Mouse (Mus musculus) erythroblast, adult 5-6 weeks (primary cell): ENCODE data around the gene Pde2a. TPM values are rescaled to one million over a fixed set of nuclear protein-coding genes. Genes with fewer than 3 reads are reported as not detected.

Experiments
- ATAC-seq: replicated peaks from 2 replicates; pipeline ENCODE4 v1.8.0; 2016; ENCODE audit warnings: moderate number of reproducible peaks, mild to moderate bottlenecking, moderate TSS enrichment, inconsistent platforms; ENCODE audit not compliant: poor library complexity, low FRiP score, severe bottlenecking
- total RNA-seq, 2 experiments: library from RNA; stranded (forward) in 1 of 2; stranded (reverse) in 1 of 2; fragments of 150-400 nt in 1 of 2; fragments of 200-764, 138-1000 nt in 1 of 2; gene quantifications; 2 replicates each; pipeline versions ENCODE4 v1.2.3 to v1.2.4; 2015 to 2017; ENCODE audit warnings: low replicate concordance in 2 of 2

The Pde2a gene
- total RNA-seq, 2 experiments from 2014 or later, result 16.4 to 17.5 TPM

DNA sequence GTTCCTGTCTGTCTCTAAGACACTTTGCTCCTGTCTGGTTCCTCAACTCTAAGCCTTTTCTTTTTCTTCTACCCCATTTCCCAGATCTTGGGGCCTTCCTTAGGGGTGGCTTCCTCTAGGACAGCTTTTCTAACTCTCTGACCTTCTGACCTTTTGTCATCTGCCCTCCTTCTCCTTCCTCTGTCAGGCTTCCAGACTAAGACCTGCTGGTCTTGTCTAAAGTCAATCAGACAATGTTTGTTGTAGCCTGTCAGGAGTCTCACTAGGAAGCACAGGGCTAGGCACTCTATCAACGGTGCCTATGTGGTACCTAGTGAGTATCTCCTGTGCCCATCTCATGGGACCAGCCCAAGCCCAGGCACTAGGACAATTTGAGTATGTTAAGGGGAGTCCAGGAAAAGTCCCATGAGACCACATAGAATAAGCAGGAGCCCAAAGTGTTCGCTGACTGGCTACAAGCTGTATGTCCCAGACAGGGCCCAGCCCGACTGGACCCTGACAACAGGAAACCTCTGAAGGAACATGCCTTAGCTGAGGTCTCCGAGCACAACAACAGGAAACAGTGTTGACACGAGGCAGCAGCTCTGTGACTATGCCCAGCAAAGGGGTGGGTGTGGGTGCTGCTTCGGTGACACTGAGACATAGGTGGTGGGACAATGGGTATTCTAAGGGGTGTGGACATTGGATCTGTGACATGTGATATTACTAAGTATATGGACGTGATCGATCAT, 44.5 kb downstream of the Pde2a start:
- no peak for ATAC-seq

DNA sequence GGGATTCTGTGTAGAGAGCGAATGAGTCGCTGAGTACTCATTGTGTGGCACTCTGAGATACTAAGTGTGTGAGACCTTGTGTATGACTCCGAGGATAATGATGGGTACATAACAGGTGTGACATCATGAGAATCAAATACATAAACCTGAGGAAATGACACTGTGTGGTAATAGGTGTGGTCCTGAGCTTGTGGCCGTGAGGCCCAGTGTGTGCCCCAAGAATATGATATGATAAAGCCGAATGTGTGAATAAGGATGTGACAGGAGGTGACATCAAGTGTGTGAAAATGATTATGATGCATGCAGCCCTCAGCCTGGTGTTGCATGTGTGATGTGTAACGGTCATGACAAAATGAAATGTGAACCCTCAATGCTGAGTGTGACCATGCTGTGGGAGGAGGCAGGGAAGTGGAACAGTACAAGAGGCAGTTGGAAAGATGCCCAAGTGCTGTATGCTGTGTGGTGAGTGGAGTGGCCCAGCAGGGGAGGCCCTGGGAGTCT, 45.1 kb downstream of the Pde2a start:
- no peak for ATAC-seq

- ATAC-seq, result no peak
These were observed 49.9 kb downstream of the Pde2a start for GRCm38 (mm10) chr7:101471423-101471822.

- ATAC-seq, result no peak
These were observed 50.5 kb downstream of the Pde2a start for GRCm38 (mm10) chr7:101471968-101472480.

DNA sequence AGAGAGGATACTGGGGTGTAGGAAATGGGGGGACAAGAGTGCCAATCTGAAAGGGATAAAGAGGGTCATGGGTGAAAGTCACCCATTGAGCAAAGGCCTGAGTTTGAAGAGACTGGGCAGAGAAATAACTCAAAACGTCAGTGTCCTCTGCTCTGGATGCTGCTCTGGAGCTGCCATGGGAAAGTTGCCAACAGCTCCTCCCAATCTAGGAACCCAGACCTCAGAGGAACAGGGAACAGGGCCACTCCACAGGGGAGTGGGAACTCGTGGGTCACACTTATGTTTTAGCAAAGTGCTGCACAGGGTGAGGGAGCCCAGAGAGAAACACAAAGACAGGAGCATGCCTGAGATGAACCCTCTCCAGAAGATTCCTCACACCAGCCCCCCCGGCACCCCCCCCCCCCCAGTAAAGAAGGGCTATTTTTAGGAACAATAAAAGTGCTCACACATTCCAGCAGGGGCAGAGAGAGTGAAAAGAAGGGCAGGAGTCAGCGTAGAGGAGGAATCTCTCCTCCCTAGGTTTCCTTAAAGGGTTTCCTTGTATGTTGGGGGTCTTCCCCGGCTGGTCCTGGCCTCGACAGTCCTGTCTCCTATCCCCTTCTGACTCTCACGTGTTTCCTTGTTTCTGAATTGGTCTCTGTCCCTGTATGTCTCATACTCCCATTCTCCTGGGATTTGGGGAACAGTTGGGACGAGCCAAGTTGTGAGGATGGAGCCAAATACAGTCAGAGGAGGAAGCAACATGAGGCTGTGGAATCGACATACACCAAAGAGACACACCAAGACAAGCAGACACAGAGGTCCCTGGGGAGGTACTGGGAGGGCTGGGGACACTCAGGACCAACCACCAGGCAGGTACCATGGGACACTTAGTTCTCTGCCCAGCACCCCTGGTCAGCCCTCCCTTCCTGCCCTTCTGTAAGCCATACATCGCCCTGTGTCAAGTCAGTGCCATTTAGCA, 51.4 kb downstream of the Pde2a start:
- no peak for ATAC-seq

- no peak for ATAC-seq
These were observed 52.9 kb downstream of the Pde2a start for GRCm38 (mm10) chr7:101474399-101474811.

DNA sequence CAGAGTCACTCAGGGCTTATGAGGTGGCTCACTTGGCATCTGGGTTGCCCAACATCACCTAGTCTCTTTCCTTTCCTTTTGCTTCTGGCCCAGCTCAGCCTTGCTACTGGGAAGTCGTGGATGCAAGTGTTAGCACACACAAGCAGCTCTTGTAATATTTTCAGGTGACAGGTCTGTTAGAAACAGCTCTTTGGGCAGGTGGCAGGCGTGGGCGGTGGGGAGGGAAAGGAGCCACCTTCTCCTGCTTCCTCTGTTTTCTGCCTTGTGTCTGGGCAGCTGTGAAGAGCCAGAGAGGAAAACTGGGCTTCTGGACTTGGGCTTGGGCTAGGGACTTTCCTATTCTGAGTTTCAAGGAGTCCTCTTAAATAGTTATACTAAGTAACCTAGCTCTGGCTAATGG, 54.5 kb downstream of the Pde2a start:
- no peak for ATAC-seq

DNA sequence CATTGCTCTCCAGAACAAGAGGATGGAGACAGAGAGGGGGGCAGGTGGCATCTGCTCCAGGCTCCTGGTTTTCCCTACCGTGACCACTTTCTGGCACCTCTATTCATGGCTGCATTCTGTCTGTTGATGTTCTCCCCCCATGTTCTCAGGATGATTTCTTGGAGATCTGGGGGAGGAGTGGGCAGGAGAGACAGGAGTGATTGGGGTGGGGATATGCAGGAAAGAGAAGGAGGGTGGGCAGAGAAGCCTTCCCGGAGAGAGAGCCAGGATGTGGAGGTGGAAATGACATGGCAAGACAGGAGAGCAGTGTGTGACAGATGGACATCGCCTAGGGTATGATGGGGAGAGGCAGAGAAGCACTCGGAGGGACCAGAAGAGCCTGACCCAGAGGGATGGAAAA, 55.0 kb downstream of the Pde2a start:
- no peak for ATAC-seq

- no peak for ATAC-seq
These were observed 55.7 kb downstream of the Pde2a start for GRCm38 (mm10) chr7:101477200-101477599.

DNA sequence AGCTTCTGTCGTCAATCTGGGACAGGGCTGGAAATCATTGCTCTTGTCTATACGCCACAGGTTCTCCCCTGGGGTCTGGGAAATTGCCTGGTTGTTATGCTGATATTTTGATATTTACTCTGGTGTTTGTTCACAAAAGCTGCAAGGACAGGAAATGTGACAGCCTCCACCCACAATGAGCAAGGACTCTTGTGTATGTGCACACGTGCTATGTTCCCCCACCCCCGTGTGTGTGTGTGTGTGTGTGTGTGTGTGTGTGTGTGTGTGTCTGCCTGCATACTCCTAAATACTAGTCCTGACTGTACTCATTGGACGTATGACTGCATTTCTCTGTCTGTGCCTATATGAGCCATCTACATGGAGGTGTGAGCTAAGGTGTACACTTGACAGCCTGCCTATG, 56.6 kb downstream of the Pde2a start:
- no peak for ATAC-seq

- no peak for ATAC-seq
These were observed 58.4 kb downstream of the Pde2a start for GRCm38 (mm10) chr7:101479841-101480240.

DNA sequence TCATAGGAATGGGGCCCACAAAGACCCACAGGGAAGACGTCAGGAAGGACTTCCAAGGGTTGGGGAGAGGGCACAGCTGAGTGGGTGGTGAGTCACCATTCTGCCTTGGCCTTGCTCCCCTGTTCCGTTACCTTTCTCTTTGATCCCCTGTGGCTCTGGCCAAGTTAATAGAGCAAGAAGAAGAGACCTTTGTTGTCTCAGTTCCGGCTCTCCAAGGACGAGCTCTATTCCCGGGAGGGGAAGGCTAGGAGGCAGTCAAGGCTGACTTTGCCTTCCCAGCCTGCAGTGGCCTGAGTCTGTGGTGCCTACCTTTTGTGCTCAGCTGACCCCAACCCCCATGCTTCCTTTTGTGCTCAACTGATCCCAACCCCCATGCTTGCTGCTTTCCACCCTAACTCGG, 59.2 kb downstream of the Pde2a start:
- ATAC-seq, result no peak

DNA sequence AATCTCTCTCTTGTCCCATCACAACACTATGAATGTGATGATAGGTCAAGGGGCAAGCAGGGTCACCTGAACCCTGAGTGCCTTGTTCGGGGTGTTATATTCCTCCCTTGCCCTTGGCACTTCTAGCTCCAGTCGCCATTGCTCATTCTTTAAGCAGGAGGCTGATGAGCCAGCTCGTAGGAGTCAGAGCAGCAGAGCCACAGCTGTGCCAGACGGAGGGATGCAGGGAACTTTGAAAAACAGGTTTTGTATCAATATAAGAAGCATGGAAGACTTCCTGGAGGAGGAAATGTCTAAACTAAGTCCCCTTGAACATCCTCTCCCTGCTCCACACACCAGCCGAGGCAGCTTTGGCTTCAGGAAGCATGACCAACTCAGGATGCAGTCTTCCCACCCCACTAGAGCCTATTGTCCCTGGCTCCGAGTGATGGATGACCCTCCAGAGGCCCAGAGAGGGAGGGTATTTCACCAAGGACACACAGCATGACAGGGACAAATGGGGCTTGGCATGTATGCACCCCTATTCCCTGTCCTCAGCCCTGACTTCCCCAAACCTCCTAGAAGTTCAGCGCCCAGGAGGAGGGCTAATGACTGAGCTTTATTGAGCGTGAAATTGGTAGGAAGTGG, 60.5 kb downstream of the Pde2a start:
- no peak for ATAC-seq

DNA sequence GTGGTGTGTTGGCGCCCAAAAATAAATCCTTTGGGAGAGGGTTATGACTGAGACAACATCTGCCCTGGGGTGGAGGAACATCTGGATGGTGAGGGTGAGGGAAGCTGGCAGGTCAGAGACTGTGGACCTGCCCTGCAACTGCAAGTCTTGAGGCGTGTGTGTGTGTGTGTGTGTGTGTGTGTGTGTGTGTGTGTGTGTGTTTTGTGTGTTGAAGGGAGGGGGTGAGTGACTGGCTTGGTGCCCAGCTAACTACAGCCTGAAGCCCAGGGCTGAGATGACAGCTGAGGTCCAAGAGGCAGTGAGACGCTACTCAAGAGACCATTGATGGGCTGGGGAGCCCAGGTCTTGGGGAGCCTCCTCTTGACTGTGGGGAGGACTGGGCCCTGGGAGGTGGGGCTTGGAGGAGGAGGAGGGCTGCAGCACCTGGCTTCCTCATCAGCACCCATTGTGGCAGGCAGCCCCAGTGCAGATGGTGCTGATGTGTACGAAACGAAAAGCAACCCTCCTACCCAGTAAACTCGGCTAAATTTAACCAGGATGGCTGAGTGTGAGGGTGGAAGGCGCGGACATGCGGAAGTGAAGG, 61.1 kb downstream of the Pde2a start:
- no peak for ATAC-seq

- no peak for ATAC-seq
These were observed 62.1 kb downstream of the Pde2a start for GRCm38 (mm10) chr7:101483498-101484115.

DNA sequence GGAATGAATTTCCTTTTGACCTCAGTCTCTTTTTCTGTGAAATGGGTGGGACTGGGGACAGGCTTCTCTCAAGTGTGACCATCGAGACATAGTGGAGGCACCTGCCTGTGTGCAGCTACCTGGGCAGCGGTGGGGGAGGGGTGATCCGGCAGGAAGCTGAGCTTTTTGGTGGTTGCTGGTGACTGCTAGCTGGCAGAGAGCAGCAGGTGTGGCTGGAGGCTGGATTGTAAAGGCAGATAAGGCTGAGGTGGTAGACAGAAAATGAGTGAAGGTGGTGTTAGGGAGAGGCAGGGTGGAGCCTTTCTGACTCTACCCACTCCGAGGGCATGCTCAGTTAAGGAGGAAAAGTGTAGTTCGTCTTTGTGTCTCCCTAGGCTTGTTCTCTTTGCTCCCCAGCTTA, 65.6 kb downstream of the Pde2a start:
- ATAC-seq, result no peak

DNA sequence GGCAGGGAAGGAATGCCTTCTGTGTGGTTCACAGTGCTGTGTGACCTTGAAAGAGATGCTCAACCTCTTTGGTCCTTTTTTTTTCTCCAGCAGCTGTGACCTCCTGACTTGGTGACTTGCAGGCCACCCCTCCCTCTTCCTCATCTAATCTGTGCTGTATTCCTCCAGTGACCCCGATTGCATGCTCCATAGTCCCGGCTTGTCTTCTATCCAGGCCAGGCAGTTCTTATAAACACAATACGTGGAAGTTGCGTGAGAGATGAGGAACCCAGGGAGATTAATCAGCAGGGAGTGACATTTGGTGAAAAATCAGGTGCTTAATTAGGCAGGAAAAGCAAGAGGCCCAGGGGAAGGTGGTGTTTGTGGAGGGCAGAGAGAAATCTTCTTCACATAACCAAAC, 69.5 kb downstream of the Pde2a start:
- ATAC-seq, result no peak

DNA sequence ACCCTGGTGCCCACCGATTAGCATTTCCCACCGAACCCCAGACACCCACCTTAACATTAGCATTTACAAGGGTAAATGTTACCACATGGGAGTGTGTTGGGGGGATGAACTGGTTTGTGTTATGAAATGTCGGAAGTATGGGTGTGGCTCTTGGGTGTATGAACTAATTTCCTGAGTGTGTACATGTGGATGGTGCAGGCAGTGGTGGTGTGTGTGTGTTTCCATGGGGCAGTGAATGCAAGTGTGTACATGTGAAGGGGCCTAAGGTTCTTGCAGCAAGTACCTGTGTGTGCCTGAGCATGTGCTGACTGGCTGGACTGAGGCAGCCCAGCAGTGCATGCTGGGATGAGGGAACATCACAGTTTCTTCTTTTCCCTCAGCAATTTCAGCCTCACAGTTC, 76.9 kb downstream of the Pde2a start:
- ATAC-seq, result no peak

GRCm38 (mm10) chr7:101499251-101499650, 77.8 kb downstream of the Pde2a start:
- ATAC-seq, result no peak
